Mouse (Mus musculus) megakaryocyte, embryonic 14.5 days (primary cell): ENCODE data around the gene Fntb.

Source experiments
- FLI1 ChIP-seq: IDR thresholded peaks from 2 replicates; pipeline ENCODE4 v1.6.1; 2012; ENCODE audit warnings: low read length, inconsistent platforms, mixed read lengths
- GATA1 ChIP-seq: IDR thresholded peaks from 3 replicates; pipeline ENCODE4 v1.6.1; 2012; ENCODE audit warnings: mixed read lengths, low read length, inconsistent platforms, borderline replicate concordance

GRCm38 (mm10) chr12:76943046-76943445, 177.7 kb downstream of the Fntb start:
- no peak for TF ChIP-seq GATA1
- TF ChIP-seq FLI1, result no peak
